Mouse (Mus musculus) midbrain, embryonic 13.5 days (tissue): ENCODE measurements around the gene Gm5039. TPM values are rescaled to one million over a fixed set of nuclear protein-coding genes. Genes with fewer than 3 reads are reported as not detected.
"Not testable (repeated sequence)": the region's sequence is repeated elsewhere in the genome, so short reads cannot be mapped to it uniquely, and the experiment has no call there.

ENCODE experiments used
- ATAC-seq: fragments of 200-750 bp; cut with Nextera tagmentation; 2 replicates; pipeline ENCODE4 v1.8.0; 2017; ENCODE audit warnings: mild to moderate bottlenecking, moderate TSS enrichment, moderate library complexity
- H3K27ac ChIP-seq: fragments of 300-500 bp; sonication (generic); 2 replicates; pipeline ENCODE4 v1.5.1; 2015; ENCODE audit warnings: inconsistent platforms, mild to moderate bottlenecking, moderate library complexity
- H3K27me3 ChIP-seq: fragments of 300-500 bp; sonication (generic); 2 replicates; pipeline ENCODE4 v1.6.1; 2015; ENCODE audit warnings: mild to moderate bottlenecking, inconsistent platforms
- H3K36me3 ChIP-seq: fragments of 300-500 bp; sonication (generic); 2 replicates; pipeline ENCODE4 v1.6.1; 2015; ENCODE audit warnings: mild to moderate bottlenecking, inconsistent platforms
- H3K4me1 ChIP-seq: fragments of 300-500 bp; sonication (generic); replicated peaks from 2 replicates; pipeline ENCODE4 v1.6.1; 2015; ENCODE audit warnings: inconsistent platforms
- H3K4me2 ChIP-seq: fragments of 300-500 bp; sonication (generic); replicated peaks from 2 replicates; pipeline ENCODE4 v1.6.1; 2015; ENCODE audit warnings: moderate library complexity, mild to moderate bottlenecking, inconsistent platforms
- H3K4me3 ChIP-seq: fragments of 300-500 bp; sonication (generic); replicated peaks from 2 replicates; pipeline ENCODE4 v1.5.1; 2015; ENCODE audit warnings: mild to moderate bottlenecking, inconsistent platforms
- H3K9ac ChIP-seq: fragments of 300-500 bp; sonication (generic); replicated peaks from 2 replicates; pipeline ENCODE4 v1.6.1; 2015; ENCODE audit warnings: mild to moderate bottlenecking, inconsistent platforms
- H3K9me3 ChIP-seq: fragments of 300-500 bp; sonication (generic); 2 replicates; pipeline ENCODE4 v1.6.1; 2016; ENCODE audit warnings: mild to moderate bottlenecking, inconsistent platforms
- WGBS: fragments of 180-500 bp; shearing (Covaris S2); methylation state at CpG from one replicate; pipeline ENCODE4 v1.1.7; 2015; 5-methylcytosine and 5-hydroxymethylcytosine counted together
- polyA plus RNA-seq: library from polyadenylated mRNA; unstranded; fragments of >200 nt; fragmentation: Nextera tagmentation; extraction: Ambion mirVana; gene quantifications from 2 replicates; pipeline ENCODE4 v1.2.1, GENCODE M21; 2015

Gene Gm5039
- polyA plus RNA-seq, 1 experiment from 2014 or later, result not detected

DNA sequence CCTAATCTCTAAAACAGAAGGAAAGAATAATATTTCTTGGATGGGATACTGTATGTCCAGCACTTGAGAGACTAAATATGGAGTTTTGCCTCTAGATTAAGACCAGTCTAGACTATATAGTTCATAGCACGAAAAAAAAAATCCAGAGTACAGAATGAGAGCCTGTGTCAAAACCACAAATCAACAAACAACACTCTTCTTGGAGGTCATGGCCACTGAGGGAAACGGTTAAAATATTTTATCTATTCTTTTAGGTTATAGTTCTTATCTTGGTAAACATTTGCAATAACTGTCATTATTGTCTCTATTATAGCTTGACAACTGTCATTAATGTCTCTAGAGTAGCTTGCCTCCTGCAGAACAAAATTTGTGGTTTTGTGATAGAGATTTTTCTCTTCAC, 26.7 kb downstream of the Gm5039 start:
- H3K4me2 ChIP-seq, H3K27me3 ChIP-seq, H3K36me3 ChIP-seq, H3K4me1 ChIP-seq, H3K9me3 ChIP-seq, ATAC-seq, H3K27ac ChIP-seq, H3K4me3 ChIP-seq, H3K9ac ChIP-seq: not testable (repeated sequence)
- WGBS, result 78% methylated on average over 2 of the region's 2 CpGs

DNA sequence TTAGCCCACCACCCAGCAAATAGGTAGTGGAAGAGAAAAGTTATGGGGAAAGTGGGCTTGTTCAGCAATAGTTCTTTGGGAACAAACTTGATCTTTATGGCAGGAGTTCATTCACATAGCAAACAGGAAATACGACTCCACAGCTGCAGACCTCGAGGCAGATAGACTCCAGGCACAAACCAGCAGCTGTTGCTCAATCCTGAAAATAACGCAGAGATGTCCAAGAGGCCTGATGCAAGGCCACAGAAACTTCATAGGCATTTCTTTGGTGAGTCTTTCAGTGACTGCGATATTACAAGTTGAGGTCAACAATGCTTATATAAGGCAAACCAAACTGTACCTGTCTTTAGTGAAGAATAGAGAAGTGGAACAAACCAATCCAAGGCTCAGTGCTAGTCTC, 30.7 kb downstream of the Gm5039 start:
- H3K27me3 ChIP-seq, ATAC-seq, H3K9me3 ChIP-seq, H3K9ac ChIP-seq, H3K4me2 ChIP-seq, H3K4me3 ChIP-seq, H3K36me3 ChIP-seq, H3K4me1 ChIP-seq, H3K27ac ChIP-seq: not testable (repeated sequence)
- 78% methylated on average over 4 of the region's 4 CpGs for WGBS

DNA sequence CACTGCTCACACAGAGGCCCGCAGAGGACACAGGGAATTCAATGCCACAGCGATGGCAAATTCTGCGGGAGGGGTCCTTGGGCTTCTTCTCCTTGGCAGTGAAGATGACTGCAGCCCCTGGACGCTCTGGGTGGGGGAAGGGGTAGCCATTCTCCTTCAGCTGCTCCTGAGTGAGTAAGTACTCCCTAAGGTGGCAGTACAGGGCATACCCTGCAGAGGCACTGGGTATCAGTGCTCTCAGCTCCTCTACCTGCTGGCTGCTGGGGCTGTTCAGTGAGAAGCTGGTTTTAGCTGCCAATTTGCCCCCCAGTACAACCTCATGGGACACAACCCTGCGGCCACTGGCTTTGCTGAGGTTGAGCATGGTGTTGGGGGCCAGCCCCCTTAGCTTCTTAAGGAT, 38.6 kb downstream of the Gm5039 start:
- 81% methylated on average over 5 of the region's 5 CpGs for WGBS
- H3K4me3 ChIP-seq, H3K27me3 ChIP-seq, H3K36me3 ChIP-seq, H3K9ac ChIP-seq, H3K4me1 ChIP-seq, H3K9me3 ChIP-seq, ATAC-seq, H3K27ac ChIP-seq, H3K4me2 ChIP-seq: not testable (repeated sequence)

DNA sequence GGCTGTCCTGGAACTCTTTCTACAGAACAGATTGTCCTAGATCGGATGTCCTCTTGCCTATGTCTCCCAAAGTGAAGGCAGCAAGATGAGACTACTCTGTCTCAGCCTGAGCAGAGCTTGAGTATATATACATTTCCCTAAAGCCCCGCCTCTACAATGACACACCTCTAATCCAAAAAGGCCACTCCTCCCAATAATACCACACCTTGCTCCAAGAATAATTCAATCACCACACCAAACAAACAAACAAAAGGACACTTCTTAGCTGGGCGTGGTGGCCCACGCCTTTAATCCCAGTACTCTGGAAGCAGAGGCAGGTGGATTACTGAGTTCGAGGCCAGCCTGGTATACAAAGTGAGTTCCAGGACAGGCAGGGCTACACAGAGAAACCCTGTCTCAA, 49.4 kb downstream of the Gm5039 start, which contains the start of gene Gm5662:
Gene Gm5662, minus strand, starts transcription at position 101 of the 400 bp plus-strand sequence.
- not testable (repeated sequence) for H3K36me3 ChIP-seq, H3K4me3 ChIP-seq, H3K27me3 ChIP-seq, H3K4me2 ChIP-seq, H3K9ac ChIP-seq, H3K27ac ChIP-seq, ATAC-seq, H3K4me1 ChIP-seq, H3K9me3 ChIP-seq
- WGBS, result 84% methylated on average over 5 of the region's 5 CpGs

Other genes starting within 250 kb of the Gm5039 start
- not detected in 2 replicates for gene Gm16368, start 240.3 kb downstream of the Gm5039 start, polyA plus RNA-seq
- gene Gm10436, start 141.9 kb downstream of the Gm5039 start, polyA plus RNA-seq, result not detected in 2 replicates
- gene Gm8332, start 73.9 kb downstream of the Gm5039 start, polyA plus RNA-seq, result not detected in 2 replicates
- not detected in 2 replicates for gene Gm5662, start 49.5 kb downstream of the Gm5039 start, polyA plus RNA-seq
- gene Adck1, start 36.5 kb upstream of the Gm5039 start, polyA plus RNA-seq, result 26.4 and 27.2 TPM in 2 replicates